Mouse (Mus musculus) lung, adult 18-20 months (tissue): Measurements from ENCODE around the gene Emilin3.
"Not testable (repeated sequence)": the region's sequence is repeated elsewhere in the genome, so short reads cannot be mapped to it uniquely, and the experiment has no call there.

Source experiments
- DNase-seq, 2 experiments: peaks; one replicate each; pipeline ENCODE4 v3.0.0; 2022; ENCODE audit warnings: mixed read lengths in 2 of 2

Emilin3 gene

GRCm38 (mm10) chr2:160912231-160912671 is at the start of gene Emilin3:
TSS of gene Emilin3 (minus strand) at chr2:160912328.
- no peak for DNase-seq

- DNase-seq, result no peak
Observed at GRCm38 (mm10) chr2:160960956-160961646, 49.0 kb upstream of the Emilin3 start.

GRCm38 (mm10) chr2:160959901-160960300 is 47.8 kb upstream of the Emilin3 start:
- DNase-seq, result no peak

- DNase-seq, result no peak
Observed at GRCm38 (mm10) chr2:160958737-160959136, 46.6 kb upstream of the Emilin3 start.

- DNase-seq, result not testable (repeated sequence)
Observed at GRCm38 (mm10) chr2:160957801-160958200, 45.7 kb upstream of the Emilin3 start.

GRCm38 (mm10) chr2:160957307-160957706 is 45.2 kb upstream of the Emilin3 start:
- DNase-seq, result not testable (repeated sequence)

- DNase-seq, result no peak
Observed at GRCm38 (mm10) chr2:160955331-160955730, 43.2 kb upstream of the Emilin3 start.

- no peak for DNase-seq
Observed at GRCm38 (mm10) chr2:160954541-160954940, 42.4 kb upstream of the Emilin3 start.

GRCm38 (mm10) chr2:160953131-160953873 is 41.2 kb upstream of the Emilin3 start:
- no peak for DNase-seq

GRCm38 (mm10) chr2:160951595-160951994 is 39.5 kb upstream of the Emilin3 start:
- no peak for DNase-seq

- DNase-seq, result no peak
Observed at GRCm38 (mm10) chr2:160942443-160942842, 30.3 kb upstream of the Emilin3 start.

GRCm38 (mm10) chr2:160940930-160941709 is 29.0 kb upstream of the Emilin3 start:
- DNase-seq, result no peak

GRCm38 (mm10) chr2:160934451-160934850 is 22.3 kb upstream of the Emilin3 start:
- DNase-seq, result no peak

GRCm38 (mm10) chr2:160933890-160934289 is 21.8 kb upstream of the Emilin3 start:
- DNase-seq, result no peak

- no peak for DNase-seq
Observed at GRCm38 (mm10) chr2:160932981-160933380, 20.9 kb upstream of the Emilin3 start.

- no peak for DNase-seq
Observed at GRCm38 (mm10) chr2:160932325-160932724, 20.2 kb upstream of the Emilin3 start.

- DNase-seq, result no peak
Observed at GRCm38 (mm10) chr2:160931378-160931777, 19.2 kb upstream of the Emilin3 start.

- no peak for DNase-seq
Observed at GRCm38 (mm10) chr2:160925203-160925602, 13.1 kb upstream of the Emilin3 start.

GRCm38 (mm10) chr2:160921285-160921684 is 9.2 kb upstream of the Emilin3 start:
- DNase-seq, result no peak

GRCm38 (mm10) chr2:160918930-160919215 is 6.7 kb upstream of the Emilin3 start:
- DNase-seq, result no peak

GRCm38 (mm10) chr2:160918154-160918929 is 6.2 kb upstream of the Emilin3 start:
- DNase-seq, result no peak

GRCm38 (mm10) chr2:160917313-160917712 is 5.2 kb upstream of the Emilin3 start:
- DNase-seq, result no peak

- no peak for DNase-seq
Observed at GRCm38 (mm10) chr2:160916714-160917113, 4.6 kb upstream of the Emilin3 start.
